Mouse (Mus musculus): ENCODE results near the gene Cngb1.

Cngb1 gene

GRCm38 (mm10) chr8:95249847-95250246, 56.5 kb downstream of the Cngb1 start:
- no peak for DNase-seq (ENCODE audit: extremely low read depth, low read depth)

GRCm38 (mm10) chr8:95247277-95247676, 59.1 kb downstream of the Cngb1 start:
- no peak for DNase-seq (ENCODE audit: extremely low read depth, low read depth)

GRCm38 (mm10) chr8:95245180-95245579, 61.2 kb downstream of the Cngb1 start:
- peak; percentile 60 for DNase-seq (ENCODE audit: extremely low read depth, low read depth)

- no peak for DNase-seq (ENCODE audit: extremely low read depth, low read depth)
These were observed 62.5 kb downstream of the Cngb1 start for GRCm38 (mm10) chr8:95243853-95244252.

- DNase-seq (ENCODE audit: extremely low read depth, low read depth), result no peak
These were observed 63.4 kb downstream of the Cngb1 start for GRCm38 (mm10) chr8:95242826-95243571.

GRCm38 (mm10) chr8:95242099-95242825, 64.1 kb downstream of the Cngb1 start:
- DNase-seq (ENCODE audit: extremely low read depth, low read depth), result no peak

- DNase-seq (ENCODE audit: extremely low read depth, low read depth), result peak; percentile 36
These were observed 70.7 kb downstream of the Cngb1 start for GRCm38 (mm10) chr8:95235683-95236082.

GRCm38 (mm10) chr8:95230086-95230485, 76.3 kb downstream of the Cngb1 start:
- DNase-seq (ENCODE audit: extremely low read depth, low read depth), result peak; percentile 78

- DNase-seq (ENCODE audit: extremely low read depth, low read depth), result no peak
These were observed 79.3 kb downstream of the Cngb1 start for GRCm38 (mm10) chr8:95227151-95227468.

- no peak for DNase-seq (ENCODE audit: extremely low read depth, low read depth)
These were observed 79.9 kb downstream of the Cngb1 start for GRCm38 (mm10) chr8:95226251-95227150.

- no peak for DNase-seq (ENCODE audit: extremely low read depth, low read depth)
These were observed 82.4 kb downstream of the Cngb1 start for GRCm38 (mm10) chr8:95223969-95224368.

- DNase-seq (ENCODE audit: extremely low read depth, low read depth), result no peak
These were observed 85.3 kb downstream of the Cngb1 start for GRCm38 (mm10) chr8:95221045-95221444.

GRCm38 (mm10) chr8:95220571-95220998, 85.8 kb downstream of the Cngb1 start:
- no peak for DNase-seq (ENCODE audit: extremely low read depth, low read depth)

GRCm38 (mm10) chr8:95219623-95220022, 86.8 kb downstream of the Cngb1 start:
- DNase-seq (ENCODE audit: extremely low read depth, low read depth), result peak; percentile 24

- no peak for DNase-seq (ENCODE audit: extremely low read depth, low read depth)
These were observed 90.5 kb downstream of the Cngb1 start for GRCm38 (mm10) chr8:95215709-95216360.

GRCm38 (mm10) chr8:95209924-95210323, 96.5 kb downstream of the Cngb1 start:
- DNase-seq (ENCODE audit: extremely low read depth, low read depth), result no peak

GRCm38 (mm10) chr8:95205946-95206345, 100.4 kb downstream of the Cngb1 start:
- no peak for DNase-seq (ENCODE audit: extremely low read depth, low read depth)

GRCm38 (mm10) chr8:95204039-95204380, 102.4 kb downstream of the Cngb1 start:
- DNase-seq (ENCODE audit: extremely low read depth, low read depth), result peak; percentile 21

GRCm38 (mm10) chr8:95203326-95204038, 102.9 kb downstream of the Cngb1 start:
- DNase-seq (ENCODE audit: extremely low read depth, low read depth), result no peak

- no peak for DNase-seq (ENCODE audit: extremely low read depth, low read depth)
These were observed 103.6 kb downstream of the Cngb1 start, which contains the start of gene Kifc3 for GRCm38 (mm10) chr8:95202649-95203275. TSS of gene Kifc3 (minus strand) at chr8:95202812.

Data from MEL-GATA-1-ER (cell line).